Mouse (Mus musculus) myocyte (in vitro differentiated cells): ENCODE results near the gene Hist2h4.

ENCODE experiments used
- CEBPB ChIP-seq: IDR thresholded peaks from 2 replicates; pipeline ENCODE4 v1.6.1; 2011; ENCODE audit warnings: mild to moderate bottlenecking, moderate library complexity; ENCODE audit not compliant: poor library complexity, insufficient read depth, severe bottlenecking
- MYOD1 ChIP-seq, 3 experiments: IDR thresholded peaks; one replicate each; pipeline ENCODE4 v1.6.1; 2011; ENCODE audit warnings: control low read depth in 2 of 3, low read depth in 2 of 3, mild to moderate bottlenecking in 2 of 3, moderate library complexity in 1 of 3; ENCODE audit not compliant: insufficient read length in 2 of 3, control insufficient read depth in 1 of 3
- MYOG ChIP-seq, 3 experiments: IDR thresholded peaks; one replicate each; pipeline ENCODE4 v1.6.1; 2011; ENCODE audit warnings: control low read depth in 2 of 3, low read depth in 2 of 3, mild to moderate bottlenecking in 2 of 3; ENCODE audit not compliant: insufficient read length in 2 of 3, control insufficient read depth in 1 of 3, insufficient read depth in 1 of 3
- POLR2A ChIP-seq: IDR thresholded peaks from one replicate; pipeline ENCODE4 v1.6.1; 2011; ENCODE audit warnings: low read depth, mild to moderate bottlenecking, control low read depth, moderate library complexity; ENCODE audit not compliant: insufficient read length
- REST ChIP-seq: IDR thresholded peaks from one replicate; pipeline ENCODE4 v1.6.1; 2011; ENCODE audit warnings: mild to moderate bottlenecking, control low read depth, moderate library complexity; ENCODE audit not compliant: insufficient read depth, insufficient read length

GRCm38 (mm10) chr3:96260220-96260619 is 2.9 kb downstream of the Hist2h4 start:
- TF ChIP-seq MYOG (IDR thresholded peaks at IDR 0.05; ENCODE audit: control insufficient read depth in 1 of 3, insufficient read depth in 1 of 3, insufficient read length in 2 of 3, low read depth in 2 of 3), result no peak
- TF ChIP-seq POLR2A, result no peak
- no peak for TF ChIP-seq CEBPB
- TF ChIP-seq REST, result no peak
- no peak for TF ChIP-seq MYOD1 (IDR thresholded peaks at IDR 0.05; ENCODE audit: control insufficient read depth in 1 of 3, insufficient read length in 2 of 3, low read depth in 2 of 3)
